Mouse (Mus musculus) erythroblast, embryonic 14.5 days (primary cell): Measurements from ENCODE around the gene Etv2.

Experiments
- GATA1 ChIP-seq: IDR thresholded peaks from 2 replicates; pipeline ENCODE4 v1.6.1; 2012; ENCODE audit warnings: low read length, inconsistent platforms, mixed read lengths
- TAL1 ChIP-seq: IDR thresholded peaks from 3 replicates; pipeline ENCODE4 v1.6.1; 2012; ENCODE audit warnings: low read length, inconsistent platforms, mixed read lengths

DNA sequence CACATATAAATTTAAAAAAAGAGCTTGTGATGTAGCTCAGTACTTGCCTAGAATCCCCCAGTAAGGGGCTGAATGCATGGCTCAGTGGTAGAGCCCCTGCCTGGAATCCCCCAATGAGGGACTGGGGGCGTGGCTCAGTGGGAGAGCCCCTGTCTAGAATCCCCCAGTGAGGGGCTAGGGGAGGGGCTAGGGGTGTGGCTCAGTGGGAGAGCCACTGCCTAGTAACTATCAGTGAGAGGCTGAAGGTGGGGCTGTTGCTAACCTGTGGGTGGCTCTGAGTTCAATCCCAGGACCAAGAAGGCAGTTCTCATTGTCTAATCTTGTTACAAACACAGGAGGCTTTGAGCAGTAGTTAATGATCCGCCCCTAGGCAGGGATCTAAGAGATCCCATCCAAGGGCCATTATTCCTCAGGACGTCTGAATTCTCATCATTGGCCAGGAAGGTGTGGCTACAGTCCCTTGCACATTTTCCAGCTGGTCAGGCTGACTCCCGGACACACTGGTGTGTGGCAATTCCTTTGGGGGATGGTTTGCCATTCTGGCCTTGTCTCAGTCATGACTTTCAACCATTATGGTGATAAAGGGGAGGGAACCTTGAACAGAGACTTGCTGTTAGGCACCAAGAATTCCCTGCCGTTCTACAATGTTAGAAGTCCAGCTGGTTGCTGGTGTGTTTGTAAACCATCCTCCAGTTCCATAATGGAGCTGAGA, 20.4 kb downstream of the Etv2 start:
- TF ChIP-seq GATA1 (no peak), TAL1 (no peak)
